Mouse (Mus musculus): ENCODE results near the gene Fam163a.

DNA sequence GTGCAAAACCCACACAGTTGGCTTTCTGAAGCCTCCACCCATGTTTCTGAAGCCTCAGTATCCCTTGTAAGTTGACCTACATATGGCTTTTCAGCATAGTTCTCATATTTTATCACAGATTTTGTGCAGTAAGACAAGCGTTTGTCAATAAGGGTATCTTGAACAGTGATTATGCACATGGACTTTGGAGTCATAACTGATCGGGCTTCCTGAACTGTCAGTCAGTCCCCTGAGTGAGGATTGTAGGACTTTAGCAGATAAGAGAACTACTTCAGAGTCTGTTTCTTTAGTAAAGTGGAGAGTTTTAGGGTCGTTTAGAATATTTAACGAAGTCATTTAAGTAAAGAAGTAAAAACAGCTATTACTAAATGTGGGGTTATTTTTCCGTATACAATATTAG is 162.3 kb downstream of the Fam163a start:
- no peak for TF ChIP-seq GATA2 (IDR thresholded peaks at IDR 0.05; ENCODE audit: borderline replicate concordance, low read depth, low read length)
- no peak for TF ChIP-seq CTCF (IDR thresholded peaks at IDR 0.05; ENCODE audit: low read depth, low read length)
- TF ChIP-seq POLR2AphosphoS5 (IDR thresholded peaks at IDR 0.05; ENCODE audit: insufficient replicate concordance, low read depth, low read length), result no peak
